Mouse (Mus musculus) gastrocnemius, adult 18-20 months (tissue): ENCODE measurements around the gene Cox4i1. TPM values are rescaled to one million over a fixed set of nuclear protein-coding genes. Genes with fewer than 3 reads are reported as not detected.

Experiments
- DNase-seq: peaks from one replicate; pipeline ENCODE4 v3.0.0; 2021; ENCODE audit warnings: low spot score
- long read RNA-seq, 2 experiments: library from polyadenylated mRNA; stranded (forward); transcript quantifications; one replicate each; pipeline ENCODE4 v2.0.0; 2021
- total RNA-seq, 2 experiments: library from RNA; stranded (reverse); gene quantifications; 2 replicates each; pipeline ENCODE4 v1.2.3; 2021

Cox4i1 gene
- total RNA-seq: 1,000 to 10,000 TPM; 1,486 to 1,625 TPM
- long read RNA-seq, experiment 1, transcript Cox4i1-201 (5 exons, 745 nt): minor isoform, 1,048 of 3,149 reads
- long read RNA-seq, experiment 1, transcript Cox4i1-204 (3 exons, 578 nt): major isoform, 2,019 of 3,149 reads
- long read RNA-seq, experiment 1, transcript Cox4i1-205 (5 exons, 765 nt): minor isoform, 13 of 3,149 reads
- long read RNA-seq, experiment 1, partial matches to known transcripts: 39 of 3,149 reads
- long read RNA-seq, experiment 1, other reads (novel, unspliced or antisense): 27 of 3,149 reads
- long read RNA-seq, experiment 2, transcript Cox4i1-204 (3 exons, 578 nt): major isoform, 1,567 of 2,402 reads
- long read RNA-seq, experiment 2, transcript Cox4i1-201 (5 exons, 745 nt): minor isoform, 767 of 2,402 reads
- long read RNA-seq, experiment 2, transcript Cox4i1-203 (2 exons, 438 nt): minor isoform, 9 of 2,402 reads
- long read RNA-seq, experiment 2, transcript Cox4i1-205 (5 exons, 765 nt): minor isoform, 6 of 2,402 reads
- long read RNA-seq, experiment 2, partial matches to known transcripts: 43 of 2,402 reads
- long read RNA-seq, experiment 2, other reads (novel, unspliced or antisense): 10 of 2,402 reads

DNA sequence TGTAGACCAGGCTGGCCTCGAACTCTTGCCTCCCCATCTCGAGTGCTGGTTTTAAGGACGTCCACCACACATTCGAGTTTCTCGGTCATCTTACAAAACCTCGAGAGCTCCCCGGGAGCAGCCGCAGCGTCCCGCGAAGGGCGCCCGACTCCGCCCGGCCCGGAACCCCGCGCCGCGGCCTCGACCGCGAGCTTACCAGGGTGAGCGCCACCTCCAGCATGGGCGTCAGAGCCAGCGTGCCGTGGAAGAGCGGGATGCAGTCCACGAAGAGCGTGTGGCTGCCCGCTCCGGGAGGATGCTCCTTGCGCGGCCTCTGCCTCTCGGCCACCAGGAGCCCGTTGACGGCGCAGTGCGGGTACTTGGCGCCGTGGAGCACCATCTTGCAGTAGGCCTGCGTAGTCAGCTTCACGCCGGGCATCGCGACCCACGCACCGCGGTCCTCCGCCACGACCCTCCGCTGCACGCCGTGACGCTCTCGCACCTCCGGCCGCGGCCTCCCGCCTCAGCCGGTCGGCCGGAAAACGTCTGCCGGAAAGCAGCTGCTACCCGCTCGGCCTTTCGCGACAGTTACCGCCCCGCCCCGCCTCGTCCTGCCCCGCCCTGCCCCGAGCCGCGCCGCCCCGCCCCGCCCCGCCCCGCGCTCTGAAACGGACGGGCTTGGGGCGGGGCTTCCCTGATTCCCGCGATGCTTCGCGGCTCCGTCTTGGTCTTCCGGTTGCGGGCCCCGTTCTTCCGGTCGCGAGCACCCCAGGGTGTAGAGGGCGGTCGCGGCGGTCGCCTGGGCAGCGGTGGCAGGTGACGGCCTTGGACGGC is at the start of gene Cox4i1, which contains the start of gene Gm27021:
Cox4i1 (plus strand) TSS at position 662 of the 813 bp plus-strand sequence.
Gm27021 (minus strand) TSS at position 519 of the 813 bp plus-strand sequence.
- DNase-seq: peak; percentile 91

- no peak for DNase-seq
These were observed 48.5 kb upstream of the Cox4i1 start for GRCm38 (mm10) chr8:120619235-120620180.

GRCm38 (mm10) chr8:120620441-120620840 is 47.6 kb upstream of the Cox4i1 start:
- no peak for DNase-seq

DNA sequence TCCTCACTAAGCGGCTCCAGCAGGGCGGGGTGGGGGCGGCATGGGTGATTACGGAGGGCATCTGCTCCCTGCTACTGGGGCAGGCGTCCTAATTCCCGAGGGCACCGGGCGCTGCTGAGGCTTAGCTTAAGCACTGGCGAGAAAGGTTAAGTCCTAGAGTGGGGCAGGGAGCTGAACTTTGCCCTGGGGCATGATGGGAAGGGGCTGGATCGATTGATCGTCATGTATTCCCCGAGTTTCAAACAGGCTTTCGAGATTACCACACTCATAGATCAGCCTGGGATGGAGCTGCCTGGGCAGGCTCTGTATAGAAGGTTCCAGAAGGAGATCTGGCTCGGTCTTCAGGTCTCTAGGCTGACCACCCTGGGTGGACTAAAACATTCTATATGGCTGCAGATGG is 45.9 kb upstream of the Cox4i1 start:
- no peak for DNase-seq

DNA sequence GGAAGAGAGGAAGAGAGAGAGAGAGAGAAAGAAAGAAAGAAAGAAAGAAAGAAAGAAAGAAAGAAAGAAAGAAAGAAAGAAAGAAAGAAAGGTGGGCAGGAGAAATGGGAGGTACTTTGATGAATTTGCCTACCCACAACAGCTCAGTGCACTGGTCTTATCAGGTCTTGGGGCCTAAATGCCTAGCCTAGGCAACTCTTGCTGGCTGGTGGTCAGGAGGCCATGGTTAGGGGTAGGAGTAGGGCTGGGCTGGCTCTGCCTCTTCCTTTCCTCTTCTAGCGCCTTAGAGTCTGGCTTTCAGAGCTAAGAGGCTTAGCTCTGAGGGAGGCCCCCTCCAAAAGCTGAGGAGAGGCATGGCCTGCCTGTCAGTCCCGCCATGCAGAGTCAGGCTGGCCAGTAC is 44.4 kb upstream of the Cox4i1 start:
- DNase-seq: no peak

DNA sequence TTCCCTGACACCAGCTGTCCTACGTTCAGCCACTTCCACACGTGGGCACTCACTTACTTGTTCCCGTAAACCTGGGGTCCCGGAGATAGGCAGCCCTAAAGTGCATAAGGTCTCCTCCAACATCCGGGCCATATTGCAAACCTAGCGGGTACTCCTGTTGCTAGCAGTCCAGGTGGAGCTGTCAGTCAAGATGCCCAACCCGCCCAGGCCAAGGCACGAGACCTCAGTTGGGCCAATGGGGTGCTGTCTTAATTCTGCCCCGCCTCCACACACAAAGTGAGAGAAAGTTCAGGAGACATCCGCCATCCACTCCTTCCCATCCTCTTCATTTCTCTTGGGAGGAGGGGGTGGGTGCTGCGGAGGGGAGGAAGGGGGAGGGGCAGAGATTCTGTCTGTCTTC is 41.6 kb upstream of the Cox4i1 start:
- no peak for DNase-seq

DNA sequence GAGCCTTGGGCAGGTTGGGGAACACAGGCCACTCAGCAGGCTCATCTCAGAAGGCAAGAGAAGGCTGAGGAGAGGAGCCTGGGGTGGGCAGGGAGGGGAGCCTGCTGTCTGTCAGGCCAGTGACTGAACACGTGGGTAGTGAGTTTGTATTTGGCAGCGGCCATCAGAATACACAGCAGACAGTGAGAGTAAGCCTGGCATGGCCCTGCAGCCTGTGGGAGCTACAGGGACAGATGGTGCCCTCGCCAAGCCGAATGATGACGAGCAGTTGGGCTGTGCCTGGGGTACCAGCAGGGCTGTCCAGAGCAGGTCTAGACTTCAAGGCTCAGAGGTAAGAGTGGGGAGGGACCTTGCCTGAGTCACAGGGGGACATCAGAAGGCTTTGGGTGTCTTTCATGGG is 40.7 kb upstream of the Cox4i1 start:
- DNase-seq: no peak

- no peak for DNase-seq
These were observed 38.0 kb upstream of the Cox4i1 start for GRCm38 (mm10) chr8:120630031-120630430.

DNA sequence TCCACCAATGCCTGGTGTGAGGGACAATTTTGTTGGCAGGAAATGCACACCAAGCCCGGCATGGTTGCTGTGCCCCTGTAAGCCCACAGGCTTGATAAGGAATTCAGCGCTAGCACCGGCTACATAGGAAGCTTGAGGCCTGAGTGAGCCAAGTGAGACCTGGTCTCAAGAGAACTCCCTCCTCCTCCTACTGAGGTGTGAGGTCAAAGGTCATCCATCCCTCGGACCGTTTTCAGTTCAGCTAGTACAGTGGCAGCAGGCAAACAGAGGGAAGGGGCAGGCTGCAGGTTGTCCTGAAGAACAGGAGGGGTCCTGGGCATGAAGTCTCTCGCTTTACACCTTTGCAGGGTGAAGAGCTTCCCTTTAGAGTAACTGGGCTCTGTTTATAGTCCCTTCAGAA is 37.2 kb upstream of the Cox4i1 start:
- DNase-seq: no peak

DNA sequence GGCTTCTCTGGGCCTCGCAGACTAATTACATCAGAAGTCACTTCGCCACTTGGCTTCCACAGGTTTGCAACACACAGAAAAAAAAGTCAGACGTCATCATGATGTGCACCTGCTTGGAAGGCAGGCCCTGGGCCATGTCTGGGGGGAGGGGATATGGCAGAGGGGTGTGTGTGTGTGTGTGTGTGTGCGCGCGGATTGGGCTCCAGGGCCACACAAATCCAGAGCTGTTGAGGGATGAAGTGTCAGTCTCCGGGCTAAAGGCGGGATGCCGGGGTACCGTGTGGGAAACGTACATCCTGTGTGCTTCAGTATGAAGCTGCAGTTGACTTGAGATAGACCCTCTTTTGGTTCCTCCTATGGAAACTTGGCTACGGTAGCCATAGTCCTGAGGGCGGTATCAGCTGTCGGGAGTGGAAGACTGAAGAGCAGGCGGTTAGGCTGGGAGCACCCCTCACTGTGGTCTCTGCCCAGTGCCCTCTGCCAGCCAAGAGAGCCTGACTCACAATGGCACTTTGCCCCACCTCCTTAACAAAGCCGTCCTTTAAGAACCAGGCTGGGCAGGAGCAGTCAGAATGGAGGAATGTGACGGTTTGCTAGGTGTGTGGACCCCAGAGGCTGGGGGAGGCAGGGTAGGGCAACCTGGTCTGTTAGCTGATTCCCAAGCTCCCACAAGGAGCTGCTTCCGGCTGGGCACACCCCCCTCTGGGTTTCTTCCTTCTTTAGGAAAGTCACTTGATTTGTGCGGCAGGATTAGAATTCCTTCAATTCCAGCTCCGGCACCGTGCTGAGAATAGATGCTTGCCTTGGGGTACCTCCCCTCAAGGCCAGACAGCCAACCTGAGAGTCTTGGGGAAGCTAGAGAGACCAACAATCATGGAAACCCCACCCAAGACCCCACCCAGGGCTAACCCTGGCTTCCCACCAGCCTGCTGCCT is 36.3 kb upstream of the Cox4i1 start:
- DNase-seq: no peak

DNA sequence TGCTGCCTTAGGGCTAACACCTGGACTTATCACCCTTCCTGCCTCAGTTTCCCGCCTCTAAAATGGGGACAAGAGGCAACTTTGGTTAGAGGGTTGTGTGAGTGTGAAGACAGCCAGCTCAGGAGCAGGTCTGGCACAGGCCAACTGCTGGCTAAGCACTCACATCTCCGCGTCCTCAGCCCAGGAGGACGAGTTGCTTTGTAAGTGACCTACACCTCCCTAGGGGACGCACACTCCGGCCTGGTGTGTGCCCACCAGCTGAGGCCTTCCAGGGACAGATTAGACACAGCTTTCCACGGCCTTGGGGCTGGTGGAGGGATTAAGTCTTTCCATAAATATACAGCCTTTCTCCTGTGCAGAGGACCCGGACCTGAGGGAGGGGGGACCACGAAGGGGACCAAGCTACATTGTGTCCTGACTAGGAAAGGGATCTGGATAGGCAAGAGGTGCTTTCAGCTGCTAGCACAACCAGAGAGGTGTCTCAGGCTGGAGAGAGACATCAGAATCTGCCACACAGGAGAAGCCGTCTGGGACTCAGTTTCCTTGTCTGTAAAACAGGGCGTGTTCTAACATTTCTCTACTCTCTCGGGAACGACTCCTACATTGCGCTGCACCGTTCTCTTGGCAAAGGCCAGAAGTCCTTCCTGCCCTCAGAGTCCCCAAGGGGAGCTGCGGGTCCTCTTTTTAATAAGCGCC is 34.9 kb upstream of the Cox4i1 start:
- no peak for DNase-seq

- DNase-seq: no peak
These were observed 34.3 kb upstream of the Cox4i1 start for GRCm38 (mm10) chr8:120633665-120634271.

- DNase-seq: peak; percentile 56
These were observed 33.6 kb upstream of the Cox4i1 start for GRCm38 (mm10) chr8:120634329-120634839.

DNA sequence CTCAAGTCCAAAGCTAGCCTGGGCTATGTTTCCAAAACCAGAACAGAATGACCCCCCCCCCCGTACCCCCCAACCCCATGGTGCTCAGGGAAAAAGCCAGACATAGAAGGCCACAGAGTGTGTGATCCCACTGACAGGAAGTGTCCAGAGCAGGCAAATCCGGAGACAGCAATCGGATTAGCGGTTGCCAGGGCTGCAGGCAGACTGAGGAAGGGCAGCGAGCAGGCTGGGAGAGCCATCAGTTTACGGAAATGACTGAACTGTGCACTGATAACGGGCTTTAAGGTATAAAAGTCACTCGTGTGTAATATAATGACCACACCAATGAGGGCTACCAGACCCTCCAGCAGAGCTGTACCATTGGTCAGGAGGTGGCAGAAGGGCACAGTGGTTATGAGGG is 26.8 kb upstream of the Cox4i1 start:
- DNase-seq: no peak

GRCm38 (mm10) chr8:120642031-120642662 is 25.9 kb upstream of the Cox4i1 start:
- DNase-seq: peak; percentile 39

GRCm38 (mm10) chr8:120644663-120645062 is 23.4 kb upstream of the Cox4i1 start:
- peak; percentile 33 for DNase-seq

DNA sequence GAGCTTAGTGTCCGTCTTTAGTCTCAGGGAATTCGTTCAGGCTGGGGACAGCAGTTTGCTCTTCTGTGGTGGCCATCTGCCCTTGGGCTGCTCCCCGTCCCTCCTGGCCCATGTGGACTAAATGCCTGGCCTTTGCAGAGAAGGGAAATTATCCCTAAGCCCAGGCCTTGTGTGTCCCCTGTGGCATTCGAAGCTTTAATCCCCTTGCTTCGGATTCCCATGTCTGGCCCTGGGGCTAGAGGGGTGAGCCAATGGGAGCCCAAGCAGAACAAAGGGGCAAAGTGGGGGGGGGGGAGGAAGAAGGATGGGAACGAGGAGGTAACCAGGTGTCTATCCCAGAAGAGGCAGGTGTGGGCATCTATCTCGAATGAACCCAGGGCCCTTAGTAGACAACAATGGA is 20.5 kb upstream of the Cox4i1 start, which contains the start of gene 1190005I06Rik:
1190005I06Rik (minus strand) TSS at position 101 of the 400 bp plus-strand sequence.
- DNase-seq: no peak
